Mouse (Mus musculus) intestine, embryonic 16.5 days (tissue): ENCODE measurements at regions not wholly inside any gene's neighbourhood (a gene's known extent, or its start where the extent isn't known, plus 50 kb on each side); places are given as distances from the start of the nearest gene placed in this dataset.
A peak's percentile ranks its signal among the peaks of the same experiment; 100 is the strongest.

Experiments used
- ATAC-seq: fragments of 200-750 bp; cut with Nextera tagmentation; 2 replicates; pipeline ENCODE4 v1.8.0; 2017; ENCODE audit warnings: moderate TSS enrichment, moderate library complexity
- H3K27ac ChIP-seq: fragments of 300-500 bp; sonication (generic); 2 replicates; pipeline ENCODE4 v1.5.1; 2014; ENCODE audit warnings: mild to moderate bottlenecking, low read length
- H3K27me3 ChIP-seq: fragments of 300-500 bp; sonication (generic); replicated peaks from 2 replicates; pipeline ENCODE4 v1.6.1; 2014; ENCODE audit warnings: low read length, control low read depth, mixed read lengths; ENCODE audit not compliant: control insufficient read depth, insufficient read depth
- H3K36me3 ChIP-seq: fragments of 300-500 bp; sonication (generic); 2 replicates; pipeline ENCODE4 v1.6.1; 2014; ENCODE audit warnings: low read length, control low read depth; ENCODE audit not compliant: control insufficient read depth, insufficient read depth
- H3K4me1 ChIP-seq: fragments of 300-500 bp; sonication (generic); 2 replicates; pipeline ENCODE4 v1.6.1; 2014; ENCODE audit warnings: low read length, control low read depth, mixed read lengths; ENCODE audit not compliant: control insufficient read depth, insufficient read depth
- H3K4me2 ChIP-seq: fragments of 300-500 bp; sonication (generic); 2 replicates; pipeline ENCODE4 v1.6.1; 2014; ENCODE audit warnings: low read depth, low read length, control low read depth
- H3K4me3 ChIP-seq: fragments of 300-500 bp; sonication (generic); 2 replicates; pipeline ENCODE4 v1.5.1; 2014; ENCODE audit warnings: mild to moderate bottlenecking, low read length
- H3K9ac ChIP-seq: fragments of 300-500 bp; sonication (generic); 2 replicates; pipeline ENCODE4 v1.6.1; 2014; ENCODE audit warnings: low read depth, low read length
- H3K9me3 ChIP-seq: fragments of 300-500 bp; sonication (generic); 2 replicates; pipeline ENCODE4 v1.6.1; 2016; ENCODE audit warnings: low read length, control low read depth; ENCODE audit not compliant: control insufficient read depth
- WGBS: fragments of 180-500 bp; shearing (Covaris S2); extraction: QIAGEN DNeasy Blood & Tissue Kit; methylation state at CpG from one replicate; pipeline ENCODE4 v1.1.7; 2014; 5-methylcytosine and 5-hydroxymethylcytosine counted together

DNA sequence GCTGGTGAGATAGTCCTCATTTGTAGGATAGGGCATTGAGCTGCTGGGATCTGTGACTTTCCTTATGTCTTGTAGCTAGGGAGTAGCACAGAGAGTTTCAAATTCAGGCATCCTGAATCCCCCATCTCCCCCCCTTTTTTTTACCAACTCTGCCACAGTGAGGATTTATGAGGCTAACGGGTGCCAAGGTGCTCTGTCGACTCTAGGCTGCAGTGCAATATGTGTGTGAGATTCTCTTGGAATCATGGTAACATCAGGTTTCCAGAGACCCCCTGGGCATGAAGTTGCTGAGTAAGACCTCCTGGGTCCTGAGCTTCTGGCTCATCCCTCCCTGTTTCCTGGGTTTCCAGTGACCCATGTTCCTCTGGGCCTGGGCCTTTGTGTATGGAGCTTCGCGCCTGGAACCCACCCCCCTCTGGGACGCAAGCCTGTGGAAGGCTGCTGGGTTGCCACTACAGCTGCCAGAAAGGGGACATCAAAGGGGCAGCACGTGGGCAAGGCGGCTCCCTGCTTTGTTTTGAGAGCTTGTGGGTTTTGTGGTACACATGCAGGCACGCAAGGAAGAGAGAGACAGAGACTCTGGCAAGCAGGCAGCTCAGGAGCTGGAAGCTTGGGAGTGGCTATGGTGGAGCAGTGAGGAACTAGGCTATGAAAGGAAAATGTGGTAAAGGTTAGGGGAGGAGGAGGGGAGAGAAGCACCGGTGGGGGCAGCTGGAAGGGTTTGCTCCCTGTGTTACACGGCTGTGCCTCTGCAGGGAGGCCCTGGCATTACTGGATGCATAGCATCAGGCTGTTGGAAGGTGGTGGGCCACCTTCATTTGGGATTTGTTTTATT, 110.8 kb upstream of the Pja1 start:
- no peak for ATAC-seq
- H3K4me3 ChIP-seq: no peak overlapping the region

GRCm38 (mm10) chrX:99579206-99579605, 108.1 kb upstream of the Pja1 start:
- Histone ChIP-seq H3K27me3 (no peaks in the 10 kb centered on the region; the same call in 1 of the 2 replicates), H3K4me2 (no peak overlapping the region), H3K4me1 (0 out of 2 replicates have a peak, but pooled peaks cover 4% of the 10 kb centered on the region), H3K4me3 (no peak overlapping the region), H3K9me3 (no peaks in the 10 kb centered on the region), H3K27ac (no peak overlapping the region), H3K9ac (no peak overlapping the region), H3K36me3 (no peaks in the 10 kb centered on the region)
- ATAC-seq: no peak
- WGBS: 52% methylated on average over 4 of the region's 4 CpGs

More for the DNA sequence above, 110.8 kb upstream of the Pja1 start:
- H3K4me1 ChIP-seq: no peaks in the 10 kb centered on the region
- no peak overlapping the region for H3K9ac ChIP-seq
- no peak overlapping the region for H3K4me2 ChIP-seq
- H3K9me3 ChIP-seq: no peaks in the 10 kb centered on the region
- 45% methylated on average over 10 of the region's 10 CpGs for whole genome bisulfite sequencing
- H3K36me3 ChIP-seq: no peaks in the 10 kb centered on the region
- no peak overlapping the region for H3K27ac ChIP-seq
- no peaks in the 10 kb centered on the region; the same call in 1 of the 2 replicates for H3K27me3 ChIP-seq

- H3K27me3 ChIP-seq: no peaks in the 10 kb centered on the region; the same call in 1 of the 2 replicates
- no peaks in the 10 kb centered on the region for H3K9me3 ChIP-seq
- no peak overlapping the region for H3K27ac ChIP-seq
- 0 out of 2 replicates have a peak, but pooled peaks cover 6% of the 10 kb centered on the region for H3K4me1 ChIP-seq
- no peak overlapping the region for H3K9ac ChIP-seq
- H3K36me3 ChIP-seq: no peaks in the 10 kb centered on the region
- H3K4me3 ChIP-seq: no peak overlapping the region
- WGBS: 70% methylated on average over 2 of the region's 2 CpGs
- H3K4me2 ChIP-seq: no peak overlapping the region
- ATAC-seq: no peak
Observed at GRCm38 (mm10) chrX:99578796-99579195, 107.7 kb upstream of the Pja1 start.

GRCm38 (mm10) chrX:99575105-99575504, 104.0 kb upstream of the Pja1 start:
- Histone ChIP-seq H3K36me3 (no peaks in the 10 kb centered on the region), H3K9me3 (no peaks in the 10 kb centered on the region), H3K4me2 (no peak overlapping the region), H3K4me3 (no peak overlapping the region), H3K27ac (no peak overlapping the region), H3K9ac (no peak overlapping the region), H3K4me1 (0 out of 2 replicates have a peak, but pooled peaks cover 6% of the 10 kb centered on the region), H3K27me3 (no peaks in the 10 kb centered on the region; the same call in 1 of the 2 replicates)
- ATAC-seq: peak; percentile 38; the same call in 1 of the 2 replicates
- 47% methylated on average over 5 of the region's 5 CpGs for WGBS

- H3K36me3 ChIP-seq: no peaks in the 10 kb centered on the region
- 32% methylated on average over 16 of the region's 18 CpGs for WGBS
- no peaks in the 10 kb centered on the region for H3K9me3 ChIP-seq
- H3K9ac ChIP-seq: peak overlapping the region; percentile 49; the same call in 1 of the 2 replicates
- peak overlapping the region; percentile 58 for H3K4me2 ChIP-seq
- H3K27me3 ChIP-seq: no peaks in the 10 kb centered on the region; the same call in 1 of the 2 replicates
- H3K4me1 ChIP-seq: 0 out of 2 replicates have a peak, but pooled peaks cover 6% of the 10 kb centered on the region
- H3K27ac ChIP-seq: no peak overlapping the region
- peak; percentile 47; the same call in 1 of the 2 replicates for ATAC-seq
- peak overlapping the region; percentile 32 for H3K4me3 ChIP-seq
Observed at GRCm38 (mm10) chrX:99574441-99575103, 103.5 kb upstream of the Pja1 start.

DNA sequence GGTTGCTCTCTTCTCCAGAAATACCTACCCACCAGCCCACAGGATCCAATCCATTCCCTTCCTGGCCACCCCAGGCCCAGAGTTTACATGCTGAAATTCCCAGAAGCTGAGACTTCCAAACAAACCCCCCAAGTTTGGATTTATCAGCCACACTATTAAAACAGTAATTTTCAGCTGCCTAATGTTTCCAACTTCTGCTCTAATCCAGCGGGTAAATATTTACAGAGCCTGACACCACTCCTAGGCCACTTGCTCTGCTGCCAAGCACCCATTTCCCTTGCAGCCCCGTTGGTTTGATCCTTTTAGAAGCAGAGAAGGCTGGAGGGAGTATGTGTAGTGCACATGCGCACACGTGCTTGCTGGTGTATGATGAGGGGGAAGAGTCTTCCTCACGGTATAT, 99.1 kb upstream of the Pja1 start:
- Histone ChIP-seq H3K27ac (no peak overlapping the region), H3K36me3 (no peaks in the 10 kb centered on the region), H3K9me3 (no peaks in the 10 kb centered on the region), H3K4me1 (0 out of 2 replicates have a peak, but pooled peaks cover 9% of the 10 kb centered on the region), H3K27me3 (peaks cover 5% of the 10 kb centered on the region), H3K4me3 (no peak overlapping the region), H3K9ac (no peak overlapping the region), H3K4me2 (no peak overlapping the region)
- WGBS: 47% methylated on average over 5 of the region's 5 CpGs
- ATAC-seq: no peak

- peak overlapping the region; percentile 4; the same call in 1 of the 2 replicates for H3K27ac ChIP-seq
- no peaks in the 10 kb centered on the region for H3K9me3 ChIP-seq
- no peak overlapping the region for H3K4me2 ChIP-seq
- WGBS: 16% methylated on average over 10 of the region's 10 CpGs
- no peaks in the 10 kb centered on the region for H3K36me3 ChIP-seq
- peak; percentile 44; the same call in 1 of the 2 replicates for ATAC-seq
- H3K4me3 ChIP-seq: no peak overlapping the region
- H3K27me3 ChIP-seq: peaks cover 5% of the 10 kb centered on the region
- H3K4me1 ChIP-seq: 0 out of 2 replicates have a peak, but pooled peaks cover 3% of the 10 kb centered on the region
- no peak overlapping the region for H3K9ac ChIP-seq
Observed at GRCm38 (mm10) chrX:99568244-99568643, 97.2 kb upstream of the Pja1 start.

DNA sequence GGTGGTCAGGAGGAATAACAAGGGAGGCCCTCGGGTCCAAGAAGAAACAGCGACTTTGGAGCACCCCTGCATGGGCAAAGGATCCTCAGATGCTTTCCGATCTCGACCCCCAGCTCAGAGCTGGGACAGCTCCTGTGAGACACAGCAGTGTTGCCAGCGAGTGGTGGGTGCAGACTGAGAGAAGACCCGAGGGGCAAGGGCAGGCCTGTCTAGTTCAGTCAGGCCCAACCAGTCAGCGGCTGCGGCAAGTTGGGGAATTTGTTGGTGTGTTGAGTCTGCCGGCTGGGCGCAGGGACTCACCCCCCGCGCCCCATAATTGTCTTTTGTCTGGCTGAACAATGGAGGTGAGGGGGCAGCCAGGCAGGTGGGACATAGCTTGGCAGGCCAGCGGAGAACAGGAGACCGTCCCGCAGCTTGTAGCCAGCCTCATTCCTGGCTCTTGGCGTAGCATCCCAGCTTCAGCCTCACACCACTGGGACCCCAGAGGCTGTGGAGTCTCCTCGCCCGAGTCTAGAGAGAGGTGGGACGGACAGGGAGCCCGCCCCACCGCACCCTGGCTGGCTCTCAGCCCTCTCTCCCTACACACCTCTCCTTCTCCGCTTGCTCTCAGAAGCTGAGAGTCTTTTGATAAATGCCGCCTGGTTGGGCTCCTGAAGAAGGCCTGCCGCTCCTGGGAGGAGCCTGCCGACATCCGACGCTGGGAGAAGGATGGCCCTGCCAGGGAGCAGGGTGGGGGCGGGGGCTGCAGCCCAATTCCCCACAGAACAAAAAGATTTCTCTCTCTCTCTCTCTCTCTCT, 96.5 kb upstream of the Pja1 start:
- Histone ChIP-seq H3K4me3 (0 out of 2 replicates have a peak overlapping the region, but pooled peaks have one; percentile 1), H3K36me3 (no peaks in the 10 kb centered on the region), H3K4me1 (0 out of 2 replicates have a peak, but pooled peaks cover 3% of the 10 kb centered on the region), H3K27ac (no peak overlapping the region), H3K9me3 (no peaks in the 10 kb centered on the region), H3K27me3 (peaks cover 5% of the 10 kb centered on the region), H3K9ac (peak overlapping the region; percentile 33; the same call in 1 of the 2 replicates), H3K4me2 (0 out of 2 replicates have a peak overlapping the region, but pooled peaks have one; percentile 22)
- peak; percentile 85 for ATAC-seq
- WGBS: 28% methylated on average over 28 of the region's 28 CpGs
